Mouse (Mus musculus): ENCODE data around the gene Otp.

DNA sequence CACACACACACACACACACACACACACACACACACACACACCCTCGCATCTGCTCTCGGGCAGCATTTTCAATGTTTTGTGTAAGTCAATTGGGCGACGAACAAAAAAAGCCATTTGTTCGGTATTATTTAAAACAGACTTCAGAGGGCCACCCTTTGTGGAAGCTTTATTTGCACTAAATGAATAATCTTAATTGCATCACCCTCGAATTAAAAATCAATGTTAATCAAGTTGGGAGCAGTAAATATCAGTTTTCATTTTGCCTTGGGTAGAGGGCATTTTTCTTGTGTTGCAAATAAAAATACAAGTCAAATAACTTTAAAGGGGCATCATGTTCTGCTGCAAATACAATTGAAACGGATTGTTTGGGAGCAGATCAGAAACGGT lies 1.4 kb upstream of the Otp start:
- TF ChIP-seq CTCF (IDR thresholded peaks at IDR 0.05; ENCODE audit: borderline replicate concordance, insufficient read depth, low read length) (no peak), POLR2A (IDR thresholded peaks at IDR 0.05; ENCODE audit: low read depth, low read length) (no peak)
